Mouse (Mus musculus) gastrocnemius, postnatal 25 days (tissue): ENCODE measurements at regions not wholly inside any gene's neighbourhood (a gene's known extent, or its start where the extent isn't known, plus 50 kb on each side); places are given as distances from the start of the nearest gene placed in this dataset.
A peak's percentile ranks its signal among the peaks of the same experiment; 100 is the strongest.

Source experiments
- DNase-seq: peaks from one replicate; pipeline ENCODE4 v3.0.0; 2022

DNA sequence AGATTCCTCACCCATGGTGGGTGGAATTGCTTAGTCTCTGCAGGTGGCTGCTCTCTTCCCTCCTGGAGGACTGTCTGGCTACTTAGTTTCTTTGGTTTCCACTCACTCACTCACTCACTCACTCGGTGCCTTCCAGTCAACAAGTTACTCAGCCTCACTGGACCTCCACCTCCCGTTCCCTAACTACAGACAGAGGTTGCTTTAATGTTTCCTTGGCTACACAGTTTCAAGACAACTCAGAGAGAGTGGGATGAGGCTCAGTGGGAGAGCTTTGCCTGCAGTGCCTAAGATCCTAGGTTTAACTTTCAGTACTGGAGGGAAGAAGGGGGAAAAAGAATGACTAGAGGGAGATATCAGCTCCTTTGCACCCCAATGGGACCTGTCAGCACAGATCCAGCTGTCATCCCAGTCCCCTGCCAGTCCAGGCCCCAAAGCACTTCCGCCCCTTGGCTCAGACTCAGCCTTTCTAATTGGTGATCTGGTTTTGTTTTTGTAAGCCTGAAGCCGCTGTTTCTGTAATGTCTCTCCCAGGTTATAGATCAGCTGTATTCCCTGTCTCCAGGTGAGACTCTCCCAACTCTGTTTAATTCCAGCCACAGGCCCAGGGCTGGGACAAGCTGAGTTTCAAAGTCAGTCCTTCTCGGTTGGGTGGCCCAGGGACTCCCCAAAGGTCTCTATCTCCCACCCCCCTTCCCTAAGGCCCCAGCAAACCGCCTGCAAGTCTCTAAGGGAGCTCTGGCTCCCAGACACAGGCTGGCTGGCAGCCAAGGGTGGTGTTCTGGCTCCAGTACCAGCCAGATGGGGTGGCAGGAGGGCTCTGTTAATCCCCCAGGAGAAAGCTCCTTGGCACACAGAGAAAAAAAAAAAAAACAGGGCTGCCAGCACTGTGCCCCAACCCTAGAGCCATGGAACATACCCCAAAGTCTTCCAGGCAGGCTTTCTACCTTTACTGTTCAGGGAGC, 60.5 kb upstream of the Cdon start:
- DNase-seq = peak; percentile 37

GRCm38 (mm10) chr9:35361432-35361831, 59.5 kb upstream of the Cdon start:
- DNase-seq = peak; percentile 52

GRCm38 (mm10) chr9:35362276-35362675, 58.7 kb upstream of the Cdon start:
- peak; percentile 83 for DNase-seq

- DNase-seq = peak; percentile 29
Measured at GRCm38 (mm10) chr9:35363079-35363478, 57.8 kb upstream of the Cdon start.

- DNase-seq = no peak
Measured at GRCm38 (mm10) chr9:35363936-35364335, 57.0 kb upstream of the Cdon start.

DNA sequence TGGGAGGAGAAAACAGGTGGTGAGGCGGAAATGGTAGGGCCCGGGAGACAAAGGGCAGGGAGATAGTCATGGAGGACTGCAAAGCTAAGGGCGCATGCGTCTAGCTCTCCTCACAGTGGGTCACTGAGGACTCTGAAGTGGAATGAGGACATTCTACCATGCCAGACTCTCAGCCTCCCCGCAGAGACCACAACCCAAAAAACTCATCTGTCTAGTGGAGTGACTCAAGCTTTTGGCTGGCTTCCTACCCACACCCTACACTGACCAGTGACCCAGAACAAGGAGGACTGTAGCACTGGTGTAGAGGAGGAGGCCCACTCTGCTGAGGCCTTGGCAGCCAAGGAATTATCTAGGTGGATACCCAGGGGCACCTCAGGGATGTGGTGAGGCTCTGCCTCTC, 55.0 kb upstream of the Cdon start:
- no peak for DNase-seq

DNA sequence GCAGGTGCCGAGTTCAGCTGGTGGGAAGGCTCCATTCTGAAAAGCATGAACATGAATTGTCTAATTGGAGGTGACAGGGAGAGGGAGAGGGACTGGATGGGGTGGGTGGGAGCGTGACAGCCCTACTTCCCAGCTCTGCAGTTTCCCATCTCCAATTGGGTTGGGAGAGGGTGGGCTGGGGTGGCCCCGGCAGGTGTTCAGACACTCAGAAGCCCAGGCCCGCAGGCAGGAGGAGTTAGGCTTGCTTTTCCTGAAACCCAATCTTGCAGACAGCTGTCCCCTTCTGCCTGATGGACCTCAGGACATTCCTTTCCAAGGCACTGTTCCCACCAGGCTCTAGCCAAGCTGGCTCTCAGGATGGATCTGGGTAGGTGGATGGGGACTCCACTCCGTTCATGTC, 51.9 kb upstream of the Cdon start:
- no peak for DNase-seq

DNA sequence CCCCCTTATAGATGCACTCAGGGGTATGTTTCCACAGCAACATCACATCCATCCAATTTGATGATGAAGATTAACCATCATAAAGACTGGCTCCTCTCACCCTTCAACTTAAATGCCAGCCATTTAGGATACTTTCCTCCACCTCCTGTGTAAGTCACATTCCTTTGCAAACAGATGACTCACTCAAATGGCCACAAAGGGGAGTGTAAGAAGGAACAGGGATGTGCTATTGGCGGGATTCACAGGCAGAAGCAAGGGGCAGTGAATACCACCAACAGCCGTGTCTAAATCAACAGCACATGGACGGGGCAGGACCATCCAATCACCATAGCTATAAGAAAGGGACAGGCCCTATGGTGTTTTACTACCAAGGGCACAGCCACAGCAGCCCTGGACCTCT, 50.9 kb upstream of the Cdon start:
- no peak for DNase-seq

DNA sequence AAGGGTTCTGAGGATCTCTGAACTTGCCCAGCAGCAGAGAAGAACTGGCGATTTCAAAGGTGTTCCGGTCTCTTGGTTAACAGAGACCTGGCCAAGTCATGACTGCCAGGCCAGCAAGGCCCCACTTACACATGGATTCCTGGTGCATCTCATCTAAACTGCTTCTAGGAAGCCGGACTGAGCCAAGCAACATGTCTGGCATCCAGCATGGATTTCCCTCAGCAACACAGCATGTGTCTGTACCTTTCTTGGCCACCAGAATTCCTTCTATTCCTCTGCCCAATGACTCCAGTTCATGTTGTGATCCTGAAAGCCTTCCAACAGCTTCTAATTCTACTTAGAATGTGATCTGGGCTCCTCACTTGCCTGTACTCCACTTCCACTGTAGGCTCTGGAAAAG, 50.0 kb upstream of the Cdon start:
- no peak for DNase-seq
